Mouse (Mus musculus) erythroblast, embryonic 14.5 days (primary cell): ENCODE measurements around the gene Timp3.

ENCODE experiments used
- GATA1 ChIP-seq: IDR thresholded peaks from 2 replicates; pipeline ENCODE4 v1.6.1; 2012; ENCODE audit warnings: low read length, inconsistent platforms, mixed read lengths
- TAL1 ChIP-seq: IDR thresholded peaks from 3 replicates; pipeline ENCODE4 v1.6.1; 2012; ENCODE audit warnings: low read length, inconsistent platforms, mixed read lengths

GRCm38 (mm10) chr10:86342713-86343112 is 42.5 kb downstream of the Timp3 start:
- TF ChIP-seq GATA1, result no peak
- no peak for TF ChIP-seq TAL1
